Mouse (Mus musculus): ENCODE measurements around the gene Wfs1.

GRCm38 (mm10) chr5:36979001-36979400, 10.0 kb downstream of the Wfs1 start:
- TF ChIP-seq POLR2A (IDR thresholded peaks at IDR 0.05; ENCODE audit: control insufficient read depth, extremely low read depth, insufficient read depth, low read length, poor library complexity): no peak
- no peak for TF ChIP-seq CTCF (IDR thresholded peaks at IDR 0.05; ENCODE audit: borderline replicate concordance, control insufficient read depth, extremely low read depth, insufficient read depth, low read length, poor library complexity)
